Mouse (Mus musculus) gonadal fat pad, adult 2 months (tissue): ENCODE data around the gene Cabp1. TPM values are rescaled to one million over a fixed set of nuclear protein-coding genes. Genes with fewer than 3 reads are reported as not detected.
"Not testable (repeated sequence)": the region's sequence is repeated elsewhere in the genome, so short reads cannot be mapped to it uniquely, and the experiment has no call there.

Experiments
- DNase-seq: peaks from one replicate; pipeline ENCODE4 v3.0.0-alpha.2; 2012; ENCODE audit warnings: low read depth
- polyA plus RNA-seq: library from polyadenylated mRNA; depleted of rRNA; stranded (reverse); fragments of >200 nt; gene quantifications from 2 replicates; pipeline ENCODE4 v1.2.3, GENCODE M21; 2012

Gene Cabp1
- polyA plus RNA-seq, 1 experiment = 3.3 TPM

DNA sequence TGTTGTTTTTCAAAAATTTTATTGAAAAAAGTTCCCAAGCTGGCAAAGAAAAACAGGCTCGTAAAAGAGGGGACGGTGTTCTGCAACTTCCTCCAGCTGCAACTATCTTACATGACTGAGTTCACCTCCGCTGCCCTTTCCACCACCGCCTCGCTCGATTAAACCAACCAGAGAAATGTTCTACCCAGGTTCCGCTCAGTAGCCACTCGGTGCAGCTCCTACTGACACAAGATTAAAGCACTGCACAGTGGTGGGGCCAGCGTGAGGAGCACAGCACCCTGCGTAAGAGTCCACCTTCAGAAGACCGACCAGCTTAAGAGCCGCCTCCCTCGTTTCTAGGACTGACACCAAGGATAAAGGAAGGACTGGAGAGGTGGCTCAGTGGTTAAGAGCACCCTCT is 42.7 kb downstream of the Cabp1 start:
- no peak for DNase-seq

DNA sequence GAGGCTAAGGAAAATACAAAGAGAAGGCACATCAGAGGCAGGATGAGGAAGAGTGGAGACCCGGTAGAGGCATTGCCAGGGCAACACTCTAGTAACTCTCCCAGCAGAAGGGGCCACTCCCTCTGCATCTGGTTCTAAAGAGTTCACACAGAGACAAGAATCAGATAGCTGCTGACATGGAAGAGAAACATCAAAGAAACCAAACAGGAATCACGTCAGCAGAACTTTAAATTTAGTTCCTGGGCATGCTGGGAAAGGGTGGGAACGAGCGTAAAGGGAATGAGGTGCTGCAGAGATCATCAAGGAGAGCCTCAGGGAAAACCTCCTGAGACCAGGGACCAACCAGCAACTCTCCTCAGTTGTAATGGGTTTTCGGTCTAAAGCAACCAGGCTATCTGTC is 43.2 kb downstream of the Cabp1 start:
- DNase-seq = no peak

DNA sequence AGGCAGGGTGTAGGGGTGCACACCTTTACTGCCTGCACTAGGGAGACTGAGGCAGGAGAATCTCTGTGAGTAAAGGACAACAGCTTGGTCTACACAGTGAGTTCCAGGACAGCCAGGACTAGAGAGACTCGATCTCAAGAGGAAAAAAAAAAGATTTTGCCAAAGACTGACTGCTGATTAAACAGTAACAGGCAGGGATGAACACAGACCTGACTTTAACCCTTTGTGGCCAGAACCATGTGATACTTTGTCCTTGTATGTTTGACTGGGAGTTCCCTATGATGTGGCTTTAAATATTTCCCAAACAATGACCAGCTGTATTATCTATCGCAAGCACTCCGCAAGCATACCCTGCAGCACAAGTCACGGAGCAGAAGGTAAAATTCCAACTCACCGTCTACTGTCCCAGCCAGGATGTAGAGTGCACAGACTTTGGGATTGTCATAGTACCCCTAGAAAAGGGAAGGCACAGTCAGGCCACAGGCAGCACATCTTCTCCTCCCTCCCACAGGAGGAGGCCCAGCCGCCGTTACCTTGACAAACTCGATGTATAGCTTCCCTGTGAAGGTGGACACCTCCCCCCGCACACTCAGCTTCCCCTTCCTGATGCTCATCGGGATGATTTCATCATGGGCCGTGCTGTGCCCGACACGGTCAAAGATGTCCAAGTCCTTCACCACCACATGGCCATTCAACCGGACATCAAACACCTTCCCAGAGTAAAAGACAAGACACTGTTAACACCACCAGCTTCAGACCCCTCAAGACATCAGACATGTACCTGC is 44.3 kb downstream of the Cabp1 start:
- no peak for DNase-seq

- DNase-seq = not testable (repeated sequence)
Observed at GRCm38 (mm10) chr5:115148872-115149271, 45.3 kb downstream of the Cabp1 start.

GRCm38 (mm10) chr5:115148378-115148777 is 45.8 kb downstream of the Cabp1 start:
- no peak for DNase-seq

GRCm38 (mm10) chr5:115147388-115147787 is 46.8 kb downstream of the Cabp1 start:
- no peak for DNase-seq

- no peak for DNase-seq
Observed at GRCm38 (mm10) chr5:115146747-115147130, 47.4 kb downstream of the Cabp1 start.

- no peak for DNase-seq
Observed at GRCm38 (mm10) chr5:115145976-115146746, 48.0 kb downstream of the Cabp1 start.

DNA sequence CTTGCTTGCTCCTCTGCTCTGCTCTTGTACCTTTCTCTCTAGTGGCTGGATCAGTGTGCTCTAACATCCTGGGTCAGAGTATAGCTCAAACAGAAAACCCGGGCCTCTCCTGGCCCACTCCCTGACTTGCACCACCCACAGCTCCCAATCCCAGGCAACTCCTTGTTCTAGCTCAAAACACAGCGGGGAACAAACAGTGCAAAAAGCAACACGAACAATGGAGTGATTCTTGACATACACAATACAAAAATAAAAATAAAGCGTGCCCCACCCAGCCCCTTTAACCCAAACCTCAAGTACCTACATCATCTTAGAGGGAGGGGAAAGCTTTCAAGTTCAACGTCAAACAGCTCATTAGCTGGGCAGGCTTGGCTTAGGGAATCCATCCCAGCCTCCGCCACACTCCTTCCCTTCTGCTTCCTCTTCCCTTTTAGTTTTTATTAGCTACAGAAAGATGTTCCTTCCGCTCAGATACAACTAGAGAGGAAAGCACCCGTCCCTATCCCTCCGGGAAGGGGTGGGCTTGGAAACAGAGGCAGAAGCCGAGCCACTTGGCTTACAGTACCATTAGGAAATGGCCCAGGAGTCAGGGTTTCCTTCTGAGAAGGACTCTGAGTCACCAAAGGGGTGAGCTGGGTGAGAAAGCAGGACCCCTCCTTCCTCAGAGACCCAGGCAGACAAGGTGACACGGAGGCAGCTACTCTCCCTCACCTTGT is 48.8 kb downstream of the Cabp1 start:
- DNase-seq = no peak

GRCm38 (mm10) chr5:115144471-115144870 is 49.7 kb downstream of the Cabp1 start:
- DNase-seq = no peak

GRCm38 (mm10) chr5:115143552-115143951 is 50.6 kb downstream of the Cabp1 start:
- DNase-seq = no peak

DNA sequence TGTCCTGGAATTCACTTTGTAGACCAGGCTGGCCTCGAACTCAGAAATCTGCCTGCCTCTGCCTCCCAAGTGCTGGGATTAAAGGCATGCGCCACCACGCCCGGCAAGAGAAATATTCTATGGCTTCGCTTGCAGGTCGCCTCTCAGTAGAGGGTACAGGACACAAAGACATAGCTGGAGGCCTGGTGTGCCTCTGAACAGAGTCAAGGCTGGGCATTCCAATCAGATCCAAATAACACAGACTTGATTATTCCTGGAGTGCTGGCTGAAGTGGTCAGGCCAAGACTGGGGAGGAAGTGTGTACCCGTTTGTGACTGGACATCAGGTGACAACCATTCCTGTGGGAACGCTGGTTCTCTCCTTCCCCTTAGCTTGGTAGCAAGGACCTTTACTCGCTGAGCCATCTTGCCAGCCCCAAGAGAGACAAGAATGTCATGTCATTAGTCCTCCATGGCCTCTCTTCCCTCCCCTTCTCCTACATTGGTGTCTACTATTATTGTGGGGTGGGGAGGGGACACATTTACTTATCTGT is 51.9 kb downstream of the Cabp1 start:
- DNase-seq = no peak

DNA sequence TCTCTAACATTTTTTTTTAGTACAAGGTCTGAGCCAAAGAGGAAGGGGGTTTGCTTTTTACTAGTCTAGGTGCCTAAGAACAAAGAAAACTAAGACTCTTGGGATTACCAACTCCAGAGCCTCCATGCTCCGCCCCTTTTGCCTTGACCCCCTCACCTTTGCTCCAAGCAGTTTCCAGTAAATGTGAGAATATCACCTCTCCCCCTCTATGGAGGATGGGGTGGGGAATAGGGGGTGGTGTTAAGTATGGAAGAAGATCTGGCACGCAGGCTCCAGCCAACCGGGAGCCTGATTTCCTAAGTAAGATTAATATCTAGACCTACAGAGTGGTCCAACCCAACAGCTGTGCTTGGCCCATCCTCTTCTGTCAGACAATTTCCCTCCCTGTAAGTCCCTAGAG is 53.5 kb downstream of the Cabp1 start:
- no peak for DNase-seq

DNA sequence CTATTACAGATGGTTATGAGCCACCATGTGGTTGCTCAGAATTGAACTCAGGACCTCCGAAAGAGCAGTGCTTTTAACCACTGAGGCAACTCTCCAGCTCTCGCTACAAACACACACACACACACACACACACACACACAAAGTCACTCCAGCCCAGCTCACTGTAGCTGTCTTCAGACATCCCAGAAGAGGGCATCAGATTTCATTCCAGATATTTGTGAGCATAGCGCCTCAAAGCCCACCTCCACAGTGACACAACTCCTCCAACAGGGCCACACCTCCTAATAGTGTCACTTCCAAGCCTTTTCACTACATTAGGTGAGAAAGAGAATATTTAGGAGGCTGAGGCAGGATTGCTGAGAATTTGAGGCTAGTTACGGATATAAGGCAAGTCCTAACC is 55.1 kb downstream of the Cabp1 start:
- DNase-seq = no peak

DNA sequence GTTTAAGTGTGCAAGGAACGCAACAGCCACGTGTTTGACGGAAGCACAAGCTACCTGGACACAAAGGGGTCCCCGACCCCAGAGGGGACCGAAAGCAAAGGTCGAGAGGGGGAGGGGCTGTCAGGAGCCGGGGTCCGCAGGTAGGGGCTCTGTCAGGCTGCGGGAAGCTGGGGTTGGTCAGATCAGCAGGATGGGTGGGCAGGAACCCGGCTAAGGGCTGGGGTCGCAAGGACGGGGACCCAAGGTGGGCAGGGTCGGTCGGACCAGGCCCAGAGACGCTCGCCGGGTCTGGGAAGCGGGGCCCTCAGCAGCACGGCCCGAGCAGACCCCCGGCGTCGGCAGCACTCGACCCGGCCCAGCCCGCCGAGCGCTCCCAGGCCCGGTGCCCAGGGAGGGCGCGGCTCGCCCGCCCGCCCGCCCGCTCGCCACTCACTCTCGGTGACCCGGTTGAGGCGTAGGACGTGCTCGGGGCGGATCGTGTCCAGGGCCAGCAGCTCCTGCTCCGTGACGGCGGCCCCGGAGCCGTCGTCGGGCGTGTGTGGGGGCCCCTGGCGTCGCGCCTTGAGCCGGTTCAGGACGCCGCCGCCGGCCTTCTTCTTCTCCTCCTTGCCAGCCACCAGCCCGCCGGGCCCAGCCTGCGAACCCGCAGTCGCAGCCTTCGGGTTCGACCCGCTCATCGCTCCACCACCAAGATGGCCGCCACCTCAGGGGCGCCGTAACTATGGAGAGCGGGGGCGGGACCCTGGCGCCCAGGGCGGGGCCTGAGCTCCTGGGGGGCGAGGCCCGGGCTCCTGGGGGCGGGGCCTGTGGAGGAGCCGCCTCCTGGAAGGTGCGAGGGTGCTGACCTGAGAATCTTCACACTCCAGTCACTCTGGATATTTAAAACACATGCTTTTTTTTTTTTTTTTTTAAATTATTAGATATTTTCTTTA is 59.7 kb downstream of the Cabp1 start, which contains the start of gene Unc119b:
TSS of gene Unc119b (minus strand) at position 742 of the 932 bp plus-strand sequence.
- DNase-seq = no peak

DNA sequence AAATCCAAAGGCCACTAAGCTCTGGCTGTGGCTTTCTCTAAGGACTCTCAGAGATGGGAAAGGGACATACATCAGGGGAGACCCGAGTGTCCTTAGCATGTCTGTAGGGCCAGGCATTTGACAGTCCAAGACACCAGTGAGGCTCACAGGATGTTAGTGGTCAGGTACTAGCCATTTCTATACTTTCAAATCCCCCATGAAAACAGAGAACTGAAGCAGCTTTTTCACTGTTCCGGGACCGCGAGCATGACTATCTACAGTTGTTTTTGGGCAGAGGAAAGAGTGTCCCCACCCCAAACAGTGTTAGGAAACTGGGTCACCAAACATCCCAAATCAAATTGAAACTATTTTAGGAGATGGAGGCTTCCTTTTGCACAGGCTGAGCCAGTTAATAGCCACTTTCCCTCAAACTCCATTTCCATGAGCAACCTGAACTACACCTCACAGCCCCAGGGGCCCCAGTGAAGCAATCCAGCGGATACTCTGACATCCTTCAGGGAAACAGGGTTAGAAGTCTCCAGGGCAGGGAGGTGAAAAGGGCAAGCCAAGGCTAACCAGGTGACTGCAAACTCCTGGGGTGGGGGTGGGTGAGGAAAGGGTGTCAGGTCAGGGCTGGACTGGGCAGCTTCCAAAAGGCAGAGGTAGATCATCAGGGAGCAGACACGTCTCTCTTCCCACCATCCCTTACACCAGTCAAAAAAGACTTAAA is 60.7 kb downstream of the Cabp1 start:
- DNase-seq = no peak

DNA sequence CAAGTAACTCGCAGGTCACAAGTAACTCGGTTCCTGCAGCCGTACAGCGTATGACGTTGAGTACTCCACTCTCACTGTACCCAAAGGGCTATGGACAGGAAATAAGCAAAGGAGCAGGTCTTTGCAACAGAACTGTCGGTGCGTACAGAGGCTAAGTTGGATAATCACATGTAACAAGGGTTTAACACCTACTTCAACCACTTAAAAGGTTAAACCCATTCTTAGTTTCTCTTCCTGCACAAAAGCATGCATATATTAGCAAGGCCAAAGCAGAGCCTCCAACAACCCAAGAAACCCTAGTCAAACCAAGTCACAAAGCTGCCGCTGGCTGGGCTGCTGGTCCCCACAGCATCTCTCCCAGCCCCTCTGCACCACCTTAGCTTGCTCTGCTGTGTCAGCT is 61.7 kb downstream of the Cabp1 start:
- no peak for DNase-seq

GRCm38 (mm10) chr5:115129328-115129727 is 64.9 kb downstream of the Cabp1 start:
- no peak for DNase-seq

GRCm38 (mm10) chr5:115127421-115128179 is 66.6 kb downstream of the Cabp1 start:
- no peak for DNase-seq
